Mouse (Mus musculus): ENCODE results near the gene Ube2v1. TPM values are rescaled to one million over a fixed set of nuclear protein-coding genes. Genes with fewer than 3 reads are reported as not detected.
"Not testable (repeated sequence)": the region's sequence is repeated elsewhere in the genome, so short reads cannot be mapped to it uniquely, and the experiment has no call there.

Gene Ube2v1
- total RNA-seq, 2 experiments from 2014 or later = 120 to 121 TPM

DNA sequence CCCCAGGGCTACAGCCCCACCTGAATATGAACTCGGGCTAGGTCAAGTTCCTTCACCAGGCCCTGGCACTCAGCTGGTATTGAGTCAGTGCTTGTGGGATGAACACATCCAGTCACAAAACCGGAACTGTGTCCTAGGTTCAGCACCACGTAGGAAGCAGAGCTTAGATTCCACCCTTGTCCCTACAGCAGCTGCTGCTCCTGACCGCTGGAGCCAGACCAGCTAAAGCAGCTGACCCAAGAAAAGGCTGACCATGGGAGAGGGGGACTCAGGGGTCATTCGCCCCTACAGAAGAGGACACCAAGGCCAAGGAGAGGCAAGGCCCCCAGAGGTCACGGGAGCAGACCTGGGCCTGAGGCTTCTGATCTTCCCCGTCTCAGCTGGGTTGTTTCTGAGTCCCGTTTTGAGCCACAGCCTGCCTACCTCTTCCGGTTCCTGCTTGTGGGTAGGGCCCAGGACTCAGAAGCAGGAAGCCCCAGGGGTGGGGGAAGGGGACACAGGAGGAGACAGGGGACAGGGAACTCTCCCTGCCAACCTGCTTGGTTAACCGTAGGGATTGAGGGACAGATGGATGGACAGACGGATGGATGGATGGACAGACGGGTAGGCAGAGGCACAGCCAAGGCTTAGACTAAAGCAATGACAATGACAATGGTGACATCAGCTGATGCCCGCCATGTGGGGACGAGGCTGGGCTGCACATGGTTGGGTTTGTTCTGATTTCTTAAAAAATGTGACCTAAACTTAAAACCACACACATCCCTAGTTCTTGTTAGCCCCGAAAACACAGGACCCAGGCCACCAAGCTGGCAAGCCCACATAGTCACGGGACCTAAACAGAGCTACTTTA is 25.0 kb upstream of the Ube2v1 start:
- DNase-seq = peak in 1 of 2 experiments; percentile 60
- intact Hi-C loops (cut with DNase I) = no loop called here

DNA sequence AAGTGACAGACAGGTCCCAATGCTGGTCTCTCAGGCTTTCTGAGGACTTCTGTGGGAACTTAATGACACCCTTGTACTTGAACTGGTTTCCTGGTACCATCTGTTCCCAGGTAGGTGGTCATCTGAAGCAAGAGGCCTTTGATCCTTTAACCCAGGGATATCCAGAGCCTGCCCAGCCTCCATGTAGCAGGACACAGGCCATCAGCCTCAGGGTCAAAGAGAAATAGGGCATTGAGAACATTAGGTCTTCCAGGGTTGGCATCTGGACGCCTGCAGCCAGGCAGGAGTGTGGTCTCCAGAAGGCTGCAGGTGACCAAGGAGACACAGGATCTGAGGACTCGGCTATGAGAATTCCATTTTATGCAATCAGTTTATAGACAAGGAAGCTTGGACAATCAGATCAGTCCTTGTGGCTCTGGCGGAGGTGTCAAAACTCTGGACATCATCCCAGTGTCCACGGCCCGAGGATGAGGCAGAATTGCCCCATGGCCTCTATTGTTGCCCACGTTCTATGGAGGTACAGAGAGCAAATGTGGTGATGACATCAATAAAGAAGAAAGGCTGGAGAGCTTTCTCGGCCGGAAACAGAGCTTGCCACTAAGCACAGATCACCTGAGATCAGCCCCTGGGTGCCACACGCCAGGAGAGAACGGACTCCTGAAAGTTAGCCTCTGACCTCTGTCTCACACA is 23.2 kb upstream of the Ube2v1 start:
- DNase-seq = no peak
- intact Hi-C loops (cut with DNase I) = no loop called here

DNA sequence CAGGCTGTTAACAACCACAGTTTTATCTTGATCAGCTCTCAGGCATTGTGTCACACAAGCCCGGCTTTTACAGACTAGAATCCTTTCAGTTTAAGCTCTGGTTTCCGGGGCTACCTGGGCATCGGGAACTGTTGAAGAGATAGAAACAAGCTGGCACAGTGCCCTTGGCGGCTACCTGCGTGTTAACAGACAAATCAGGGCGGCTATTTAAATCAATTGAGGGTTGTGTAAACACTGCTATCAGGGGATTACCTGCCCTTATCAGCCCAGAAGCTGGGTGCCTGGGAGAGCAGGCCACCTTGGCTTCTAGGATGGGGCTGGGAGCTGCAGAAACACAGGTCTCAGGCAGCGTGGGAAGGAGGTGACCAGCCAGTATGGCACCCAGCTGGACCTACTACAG is 20.8 kb upstream of the Ube2v1 start:
- intact Hi-C loops (cut with DNase I) = no loop called here
- no peak for DNase-seq

DNA sequence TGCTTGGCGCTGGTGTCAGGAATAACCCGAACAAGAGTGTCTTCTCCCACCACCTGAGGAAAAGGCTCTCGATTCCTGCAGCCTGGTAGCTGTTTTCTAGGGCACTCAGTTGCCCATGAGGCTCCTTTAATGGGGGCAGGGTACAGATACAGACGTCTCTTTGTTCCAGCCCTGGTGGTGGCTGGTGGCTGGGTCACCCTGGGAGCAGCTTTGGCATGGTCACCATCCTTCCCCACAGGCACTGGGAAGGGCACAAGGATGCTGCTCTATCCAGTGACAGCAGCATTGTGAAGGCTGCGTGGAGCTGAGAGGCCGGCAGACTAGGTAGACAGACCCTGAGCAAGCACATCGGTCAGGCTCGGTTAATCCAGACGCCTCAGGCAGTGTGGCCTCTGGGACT is 19.7 kb upstream of the Ube2v1 start:
- no peak for DNase-seq
- intact Hi-C loops (cut with DNase I) = no loop called here

DNA sequence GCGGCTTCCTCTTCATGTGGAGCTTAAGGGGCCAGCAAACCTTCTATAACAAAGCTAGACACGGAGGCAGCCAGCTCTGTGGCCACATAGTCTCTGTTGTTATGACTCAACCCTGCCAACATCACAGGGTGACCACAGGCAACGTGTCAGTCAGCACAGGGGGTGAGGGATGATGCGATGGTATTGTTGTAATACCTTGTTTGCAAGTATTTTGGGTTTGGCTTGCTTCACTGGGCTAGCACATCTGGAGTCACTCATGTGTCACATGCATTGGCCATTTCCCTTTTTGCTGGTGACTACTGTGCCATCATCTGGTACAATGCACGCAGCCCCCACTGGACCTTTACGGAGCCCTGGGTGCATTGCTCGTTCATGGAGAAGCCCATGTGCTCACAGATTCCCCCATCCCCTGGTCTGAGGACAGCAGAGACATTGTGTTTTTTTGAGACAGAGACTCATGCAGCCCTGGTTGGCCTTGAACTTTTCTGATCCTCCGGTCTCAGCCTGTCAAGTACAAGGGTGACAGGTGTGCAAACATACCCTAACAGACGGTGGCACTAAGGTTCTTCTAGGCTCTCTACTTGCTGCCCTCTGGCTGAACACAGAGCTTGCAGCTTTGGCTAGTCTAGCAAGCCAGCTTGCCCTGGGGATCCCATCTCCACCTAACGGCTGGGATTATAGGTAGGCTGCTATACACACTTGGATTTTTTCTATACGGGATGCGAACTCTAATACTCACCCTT is 17.6 kb upstream of the Ube2v1 start:
- no peak for DNase-seq
- intact Hi-C loops (cut with DNase I) = no loop called here

DNA sequence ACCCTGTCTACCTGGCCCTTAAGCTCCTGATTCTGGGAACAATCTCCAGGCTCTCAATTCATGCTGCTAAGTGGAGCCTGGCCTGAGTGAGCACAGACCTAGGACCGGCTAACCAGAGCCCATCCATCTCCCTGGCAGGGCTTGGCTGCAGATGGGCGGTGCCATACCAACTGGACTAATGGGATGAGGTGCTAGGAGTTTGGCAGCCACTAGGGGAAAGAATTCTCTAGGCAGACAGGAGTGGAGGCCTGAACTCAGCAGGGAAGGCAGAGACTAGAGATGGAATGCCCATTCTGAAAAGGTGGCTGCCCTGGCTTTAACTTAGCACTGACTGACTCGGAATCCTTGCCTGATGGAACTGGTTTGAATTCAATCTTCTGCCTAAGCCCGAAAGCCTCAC is 14.5 kb upstream of the Ube2v1 start:
- DNase-seq = no peak
- intact Hi-C loops (cut with DNase I) = no loop called here

DNA sequence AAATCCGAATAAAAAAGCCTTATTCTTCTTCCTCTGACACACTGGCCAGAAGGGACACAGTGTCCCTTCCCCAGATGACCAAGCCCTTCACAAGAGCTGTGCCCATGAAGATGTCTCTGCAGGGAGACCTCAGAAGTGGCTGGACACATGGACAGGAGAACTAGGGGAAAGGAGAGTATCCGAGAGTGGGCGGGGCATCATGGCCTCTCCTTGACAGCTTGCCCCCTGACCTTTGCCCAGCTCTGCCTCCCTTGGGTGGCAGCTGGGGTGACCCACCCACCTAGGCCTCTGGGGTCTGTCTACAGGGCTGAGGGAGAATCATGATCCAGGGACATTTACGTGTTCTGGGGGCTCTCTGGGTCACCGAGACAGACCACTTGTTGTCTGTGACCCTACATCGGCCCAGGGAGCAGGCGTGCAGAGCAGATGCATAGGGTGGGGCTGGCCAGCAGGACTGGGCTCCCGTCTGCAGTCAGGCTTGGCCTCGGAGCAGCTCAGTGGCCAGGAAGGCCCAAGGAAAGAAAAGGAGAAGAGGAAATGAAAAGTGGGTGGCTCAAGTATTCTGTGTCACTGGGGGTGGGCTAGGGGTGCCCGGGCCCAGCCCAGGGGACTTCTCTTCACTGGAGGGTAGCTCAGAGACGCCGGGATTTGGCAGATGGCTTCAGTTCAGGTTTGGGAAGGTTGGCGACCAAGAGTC is 11.6 kb upstream of the Ube2v1 start:
- DNase-seq; intact Hi-C loops (cut with DNase I): not testable (repeated sequence)

DNA sequence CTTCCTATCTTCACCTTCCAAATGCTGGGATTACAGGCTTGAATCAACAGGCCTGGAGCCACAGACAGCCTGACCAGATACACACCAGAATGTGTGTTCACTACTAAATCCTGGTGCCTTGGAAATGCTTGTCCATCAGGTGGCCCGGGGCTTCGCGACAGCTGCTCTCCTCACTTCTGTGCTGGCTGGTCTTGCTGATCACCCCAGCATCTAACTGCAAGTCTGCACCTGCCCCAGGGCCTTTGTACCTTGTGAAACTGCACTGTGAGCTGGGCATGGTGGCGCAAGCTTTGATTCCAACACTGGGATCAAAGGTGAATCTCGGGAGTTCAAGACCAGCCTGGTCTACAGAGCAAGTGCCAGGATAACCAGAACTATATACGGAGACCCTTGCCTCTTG is 10.3 kb upstream of the Ube2v1 start:
- intact Hi-C loops (cut with DNase I) = no loop called here
- DNase-seq = no peak

DNA sequence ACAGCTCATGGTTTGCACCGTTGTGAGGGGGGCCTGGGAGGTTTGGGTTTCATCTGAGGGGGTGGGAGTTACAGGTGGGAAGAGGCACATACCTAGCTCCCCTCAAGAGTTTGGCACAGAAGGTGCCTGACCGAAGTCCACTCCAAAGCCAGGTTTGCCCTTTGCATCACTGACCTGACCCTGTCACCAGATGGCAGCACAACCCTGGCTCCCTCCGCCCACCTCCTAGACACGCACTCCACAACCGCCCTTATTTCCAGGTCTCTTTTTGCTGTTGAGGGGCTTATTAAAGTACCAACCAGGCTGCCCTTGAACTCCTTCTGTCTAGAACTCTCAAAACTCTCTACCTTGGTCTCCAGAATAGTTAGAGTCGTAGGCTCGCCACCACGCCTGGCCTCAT is 9.4 kb upstream of the Ube2v1 start:
- DNase-seq = peak; percentile 67 to 76
- intact Hi-C loops (cut with DNase I) = loop anchor here (1.0 kb wide), 1 partner anchor 34 kb away; no protein-coding TSS in a partner anchor

DNA sequence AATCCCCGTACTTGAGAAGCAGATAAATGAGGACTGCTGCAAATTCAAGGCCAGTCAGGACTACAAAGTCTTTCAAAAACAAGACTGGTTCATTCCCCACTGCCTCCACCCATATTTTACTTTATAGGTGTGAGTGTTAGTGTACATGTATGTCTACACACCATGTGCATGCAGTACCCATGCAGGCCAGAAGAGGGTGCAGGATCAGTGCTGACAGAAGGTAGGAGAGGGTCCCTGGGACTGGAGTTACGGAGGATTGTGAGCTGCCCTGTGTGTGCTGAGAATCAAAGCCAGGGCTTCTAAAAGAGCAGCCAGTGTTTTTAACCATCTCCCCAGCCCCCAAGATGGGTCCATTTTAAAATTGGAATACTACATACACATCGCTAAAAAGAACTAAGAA is 8.4 kb upstream of the Ube2v1 start:
- intact Hi-C loops (cut with DNase I) = no loop called here

DNA sequence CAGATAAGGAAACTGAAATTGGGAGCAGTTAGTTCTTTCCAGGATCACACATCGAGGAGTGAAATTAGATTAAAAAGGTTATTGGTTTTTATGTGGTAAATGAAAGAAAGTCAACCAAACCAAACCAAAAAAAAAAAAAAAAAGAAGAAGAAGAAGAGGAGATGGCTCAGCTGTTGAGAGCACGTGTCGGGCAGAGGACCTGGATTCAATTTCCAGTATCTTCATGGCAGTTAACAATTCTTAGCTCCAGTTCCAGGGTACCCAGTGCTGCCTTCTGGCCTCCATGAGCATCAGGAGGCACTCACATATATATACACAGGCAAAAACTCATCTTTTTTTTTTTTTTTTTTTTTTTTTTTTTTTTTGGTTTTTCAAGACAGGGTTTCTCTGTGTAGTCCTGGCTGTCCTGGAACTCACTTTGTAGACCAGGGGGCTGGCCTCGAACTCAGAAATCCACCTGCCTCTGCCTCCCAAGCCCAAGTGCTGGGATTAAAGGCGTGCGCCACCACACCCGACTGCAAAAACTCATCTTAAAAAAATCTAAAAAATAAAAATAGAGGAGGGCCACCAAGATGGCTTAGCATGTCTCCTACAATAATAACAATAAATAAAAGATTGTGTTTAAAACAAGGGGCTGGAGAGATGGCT is 3.1 kb upstream of the Ube2v1 start:
- DNase-seq = no peak
- intact Hi-C loops (cut with DNase I) = no loop called here

More for the DNA sequence above, 8.4 kb upstream of the Ube2v1 start:
- peak in 1 of 2 experiments; percentile 61 for DNase-seq

DNA sequence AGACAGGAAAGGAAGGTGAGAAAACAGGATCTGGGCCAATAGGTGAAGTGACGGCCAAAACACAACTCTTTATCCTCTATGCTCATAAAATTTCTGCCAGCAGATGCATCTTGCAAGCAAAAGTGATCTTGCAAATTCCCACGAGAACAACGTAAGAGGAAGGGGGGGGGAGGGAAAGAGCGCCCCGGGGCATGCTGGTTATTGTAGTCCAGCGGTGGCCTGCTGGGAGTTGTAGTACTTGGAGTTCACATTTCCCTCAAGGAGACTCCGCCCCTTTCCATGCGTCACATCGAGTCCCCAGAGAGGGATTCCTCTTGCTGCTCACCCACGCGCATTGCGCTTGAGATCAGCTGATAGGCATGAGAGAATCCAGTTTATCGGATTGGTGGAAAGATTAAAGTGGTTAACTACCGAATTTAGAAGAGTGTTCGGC is 2.5 kb upstream of the Ube2v1 start:
- peak; percentile 96 to 98 for DNase-seq
- intact Hi-C loops (cut with DNase I) = no loop called here

DNA sequence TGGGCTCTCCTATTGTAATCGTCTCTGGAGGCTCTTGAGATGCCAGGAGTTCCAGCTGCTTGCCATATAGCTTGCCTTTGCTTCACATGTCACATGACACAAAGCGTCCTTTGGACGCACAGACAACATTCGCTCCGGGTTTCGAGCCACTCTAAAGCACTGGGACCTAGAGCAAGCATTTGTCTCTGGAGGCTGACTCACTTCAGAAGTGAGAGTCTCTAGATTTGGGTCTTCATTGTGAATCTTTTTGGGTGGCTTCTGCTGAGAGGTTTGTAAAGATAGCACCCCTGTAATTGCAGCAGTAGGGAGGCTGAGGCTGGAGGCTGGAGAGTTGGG is 1.6 kb upstream of the Ube2v1 start:
- intact Hi-C loops (cut with DNase I) = no loop called here
- DNase-seq = no peak

DNA sequence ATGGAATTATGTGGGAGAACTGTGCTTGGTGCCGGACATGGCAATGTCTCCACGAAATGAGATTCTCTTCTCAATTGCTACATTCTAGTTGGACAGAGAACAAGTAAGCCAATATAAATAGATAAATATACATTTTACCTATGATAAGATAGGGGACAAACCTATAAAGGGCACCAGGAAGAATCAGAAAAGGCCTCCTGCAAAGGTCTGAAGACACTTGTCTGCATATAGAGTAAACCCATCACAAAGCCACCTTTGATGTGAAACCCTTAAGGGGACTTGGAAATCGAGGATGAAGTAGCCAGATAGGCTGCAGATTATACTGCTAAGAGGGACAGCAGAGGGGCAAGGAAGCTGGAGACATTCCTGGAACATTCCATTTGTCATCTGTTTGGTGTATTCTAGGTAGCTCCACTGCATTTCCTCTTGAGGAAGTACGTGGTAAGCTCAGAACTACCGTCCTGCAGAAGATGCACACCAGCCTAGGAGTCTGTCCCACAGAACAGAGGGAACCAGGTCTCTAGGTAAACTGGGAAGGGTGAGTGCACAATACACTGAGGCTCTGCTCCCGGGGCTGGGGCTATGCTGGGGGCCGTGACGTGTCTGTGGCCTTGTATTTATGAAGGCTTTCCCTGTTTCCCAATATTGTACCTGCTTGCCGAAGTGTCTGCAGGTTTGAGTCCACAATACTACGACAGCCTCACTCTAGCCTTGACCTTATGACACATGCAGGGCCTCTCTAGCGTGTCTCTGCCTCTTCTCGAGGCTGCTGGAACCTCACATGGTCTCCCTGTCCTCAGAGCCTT is 1.0 kb upstream of the Ube2v1 start:
- no peak for DNase-seq
- intact Hi-C loops (cut with DNase I) = no loop called here

DNA sequence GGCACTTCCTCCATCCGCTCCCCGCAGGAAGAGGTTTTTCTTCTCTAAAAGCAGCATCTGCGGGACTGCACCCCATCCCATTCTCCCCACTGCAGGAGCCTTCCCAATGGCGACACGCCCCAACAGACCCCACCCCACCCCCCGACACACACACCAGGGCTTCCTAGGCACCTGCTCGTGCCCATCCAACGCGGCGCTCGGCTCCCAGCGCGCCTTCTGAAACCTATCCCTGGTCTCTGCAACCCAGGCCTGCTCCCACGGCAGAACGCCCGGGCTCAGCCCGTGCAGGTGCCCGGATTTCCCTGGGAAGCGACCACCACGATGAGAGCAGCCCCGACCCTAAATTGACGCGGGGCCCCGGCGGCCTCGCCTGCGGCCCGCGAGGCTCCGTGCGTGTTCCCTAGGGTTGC is 709 bp downstream of the Ube2v1 start:
- DNase-seq = peak; percentile 42 to 45
- intact Hi-C loops (cut with DNase I) = no loop called here

DNA sequence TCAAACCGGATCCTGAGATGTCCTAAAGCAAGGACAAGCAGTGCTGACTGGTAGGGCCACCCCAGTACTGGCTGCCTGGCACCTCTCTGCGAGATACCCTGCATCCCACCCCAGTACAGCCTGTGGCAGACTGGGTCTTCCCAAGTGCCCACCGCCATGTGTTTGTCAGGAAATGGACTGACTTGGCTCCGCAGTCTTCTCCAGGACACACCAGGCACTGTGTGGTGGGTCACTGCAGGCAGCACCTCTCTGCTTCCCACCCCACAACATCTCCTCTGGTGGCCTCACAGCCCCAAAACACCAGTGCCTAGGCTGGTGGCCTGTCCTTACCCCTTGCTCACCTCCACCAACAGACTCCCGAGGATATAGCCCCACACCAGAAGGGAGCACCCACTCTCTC is 1.5 kb downstream of the Ube2v1 start:
- intact Hi-C loops (cut with DNase I) = no loop called here
- no peak for DNase-seq

DNA sequence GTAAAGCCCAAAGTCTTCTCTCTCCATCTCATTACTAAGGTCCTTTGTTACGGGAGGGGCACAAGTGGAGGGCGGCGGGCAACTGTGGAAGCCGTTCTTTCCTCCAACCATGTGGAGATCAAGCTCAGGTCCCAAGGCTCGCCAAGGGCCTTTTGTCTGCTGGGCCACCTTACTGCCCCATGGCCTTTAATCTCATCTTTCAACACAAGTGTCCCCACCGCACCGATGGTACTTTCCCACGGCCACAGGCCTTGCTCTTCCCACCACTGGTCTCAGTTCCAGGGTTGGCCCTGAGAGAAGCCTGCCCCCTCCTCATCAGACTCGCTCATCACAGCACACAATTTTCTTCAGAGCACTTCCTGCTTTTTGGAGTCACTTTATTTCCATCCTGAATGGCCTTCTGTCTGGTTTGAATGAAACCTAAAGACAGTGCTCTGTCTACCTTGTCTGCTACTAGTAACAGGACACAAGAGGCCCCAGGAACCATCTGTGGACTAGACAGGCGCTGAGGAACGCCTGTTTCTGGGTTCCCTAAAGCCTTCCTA is 2.2 kb downstream of the Ube2v1 start:
- intact Hi-C loops (cut with DNase I) = no loop called here

DNA sequence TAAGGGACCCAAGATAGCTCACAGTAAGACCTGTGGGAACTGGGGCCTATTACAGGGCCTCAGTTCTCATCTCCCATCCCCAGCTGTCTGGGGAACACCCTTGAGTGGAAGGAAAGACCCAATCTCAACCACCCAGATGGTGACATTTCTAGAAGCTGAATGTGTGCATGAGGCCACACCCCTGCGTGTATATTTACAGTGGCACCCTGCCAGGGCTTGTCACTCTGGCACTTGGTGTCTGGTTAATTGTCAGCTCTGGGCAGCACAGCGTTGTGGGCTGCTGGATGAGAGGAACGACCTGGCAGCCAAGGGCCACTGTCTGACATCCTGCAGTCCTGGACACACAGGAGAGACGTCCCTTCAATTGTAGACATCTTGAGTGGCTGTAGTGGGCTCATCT is 3.0 kb downstream of the Ube2v1 start:
- intact Hi-C loops (cut with DNase I) = no loop called here
- DNase-seq = peak; percentile 60 to 69

More for the DNA sequence above, 2.2 kb downstream of the Ube2v1 start:
- no peak for DNase-seq

DNA sequence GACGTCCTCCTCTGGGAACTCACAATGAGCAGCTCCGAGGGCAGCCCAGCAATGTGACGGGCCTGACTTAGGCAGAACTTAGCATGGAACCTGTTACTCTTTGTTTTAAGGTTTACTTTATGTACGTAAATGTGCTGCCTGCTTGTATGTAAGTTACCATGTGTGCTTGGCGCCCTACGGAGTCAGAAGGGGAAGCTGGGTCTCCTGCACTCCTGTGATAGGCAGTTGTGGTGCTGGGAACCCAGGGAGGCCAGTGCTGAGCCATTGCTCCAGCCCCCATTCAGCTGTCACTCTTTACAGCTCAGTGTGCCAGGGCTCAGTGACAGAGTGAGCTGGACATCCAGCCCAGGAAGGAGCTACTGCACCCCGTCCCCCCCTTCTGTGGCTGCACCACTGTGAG is 4.9 kb downstream of the Ube2v1 start:
- intact Hi-C loops (cut with DNase I) = no loop called here
- no peak for DNase-seq
